Mouse (Mus musculus) cerebellum, adult (tissue): ENCODE measurements at regions not wholly inside any gene's neighbourhood (a gene's known extent, or its start where the extent isn't known, plus 50 kb on each side); places are given as distances from the start of the nearest gene placed in this dataset.

Source experiments
- ATAC-seq: cut with Nextera tagmentation; 2 replicates; pipeline ENCODE4 v1.9.2; 2017; ENCODE audit warnings: mild to moderate bottlenecking, moderate library complexity, mixed read lengths; ENCODE audit not compliant: insufficient number of reproducible peaks, low FRiP score, low TSS enrichment

DNA sequence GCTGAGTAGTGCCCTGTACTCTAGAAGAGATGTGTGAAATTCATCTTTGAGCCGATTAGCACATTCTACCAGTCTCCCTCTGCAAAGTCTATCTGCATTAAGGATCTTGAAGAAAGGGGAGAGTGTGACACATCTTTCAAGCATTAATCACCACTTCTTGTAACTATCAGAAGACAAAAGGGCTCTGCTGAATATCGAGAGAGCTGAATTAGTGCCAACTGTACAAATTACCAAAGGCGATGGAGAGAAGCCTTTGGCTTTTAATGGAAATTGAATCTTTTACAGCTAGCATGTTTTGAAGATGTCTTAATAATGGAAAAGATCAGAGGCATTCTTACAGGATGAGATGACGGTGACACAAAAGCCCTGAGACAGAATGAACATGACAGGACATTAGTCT is 97.2 kb upstream of the Pam start:
- no peak for ATAC-seq

GRCm38 (mm10) chr1:98192044-98192484 is 96.6 kb upstream of the Pam start:
- no peak for ATAC-seq

GRCm38 (mm10) chr1:98191331-98191730 is 95.9 kb upstream of the Pam start:
- no peak for ATAC-seq

- no peak for ATAC-seq
Observed at GRCm38 (mm10) chr1:98190741-98191140, 95.3 kb upstream of the Pam start.

GRCm38 (mm10) chr1:98189991-98190471 is 94.6 kb upstream of the Pam start:
- peak; percentile 89 for ATAC-seq

DNA sequence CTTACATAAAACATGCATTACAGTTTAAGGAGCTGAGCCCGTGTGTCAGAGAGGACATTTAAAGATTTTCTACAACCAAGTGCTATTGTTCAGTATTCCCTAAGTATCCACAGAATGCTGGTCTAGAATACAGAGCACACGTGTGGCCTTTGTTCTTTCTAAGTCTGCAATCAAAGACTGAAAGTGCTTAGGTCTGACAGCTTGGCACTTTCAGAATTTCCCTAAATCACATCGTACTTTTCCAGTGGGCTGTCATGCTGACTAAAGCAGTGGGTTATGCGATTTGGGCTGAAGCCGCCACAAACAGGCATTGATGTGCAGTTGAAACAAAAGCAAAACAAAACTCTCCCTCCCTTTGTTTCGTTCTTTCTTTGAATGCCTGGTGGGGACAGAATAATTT is 84.9 kb upstream of the Pam start:
- ATAC-seq, result no peak

GRCm38 (mm10) chr1:98179030-98179429 is 83.6 kb upstream of the Pam start:
- no peak for ATAC-seq

DNA sequence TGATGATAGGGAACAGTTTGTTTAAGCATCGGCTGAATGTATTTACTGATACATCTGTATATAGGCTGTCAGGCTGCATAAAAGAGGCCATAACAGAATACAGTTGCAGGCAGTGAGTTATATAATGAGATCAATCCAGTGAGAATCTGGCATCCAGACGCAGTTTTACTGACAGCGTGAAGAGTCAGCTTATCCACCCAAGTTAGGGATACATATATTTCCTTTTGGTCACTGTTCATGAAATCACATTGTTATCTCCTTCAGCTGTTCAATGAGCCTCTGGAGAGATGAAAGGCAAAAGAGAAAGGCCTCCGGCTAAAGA is 79.3 kb upstream of the Pam start:
- no peak for ATAC-seq

GRCm38 (mm10) chr1:98173907-98174810 is 78.7 kb upstream of the Pam start:
- no peak for ATAC-seq

DNA sequence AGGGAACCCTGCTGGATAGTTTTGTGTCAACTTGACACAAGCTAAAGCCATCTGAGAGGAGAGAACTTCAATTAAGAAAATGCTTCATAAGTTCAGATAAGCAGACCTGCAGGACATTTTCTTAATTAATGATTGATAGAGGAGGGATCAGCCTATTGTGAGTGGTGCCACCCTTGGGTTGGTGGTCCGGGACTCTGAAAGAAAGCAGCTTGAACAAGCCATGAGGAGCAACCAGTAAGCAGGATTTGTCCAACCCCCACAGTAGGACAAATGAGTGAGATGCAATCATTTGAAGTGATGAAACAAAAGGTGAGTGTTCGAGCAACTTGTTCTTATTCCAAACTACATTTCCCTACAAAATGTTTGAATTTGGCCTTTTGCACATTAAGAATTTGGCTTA is 78.0 kb upstream of the Pam start:
- no peak for ATAC-seq

DNA sequence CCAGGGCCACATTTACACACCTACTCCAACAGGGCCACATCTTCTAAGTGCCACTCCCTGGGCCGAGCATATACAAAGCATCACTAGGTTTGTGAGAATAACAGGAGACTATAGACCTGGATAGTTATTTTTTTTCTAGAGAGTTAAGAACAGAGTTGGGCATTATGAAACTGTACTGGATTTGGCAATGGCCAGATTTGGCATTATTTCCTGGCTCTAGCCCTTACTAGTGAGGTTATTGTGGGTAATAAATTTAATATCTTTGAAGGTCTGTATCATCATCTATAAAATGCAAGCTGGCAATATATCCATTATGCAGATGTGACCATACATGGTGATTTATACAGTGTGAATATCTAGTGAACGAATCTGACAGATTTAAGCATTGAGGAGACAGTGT is 75.8 kb upstream of the Pam start:
- ATAC-seq, result no peak

DNA sequence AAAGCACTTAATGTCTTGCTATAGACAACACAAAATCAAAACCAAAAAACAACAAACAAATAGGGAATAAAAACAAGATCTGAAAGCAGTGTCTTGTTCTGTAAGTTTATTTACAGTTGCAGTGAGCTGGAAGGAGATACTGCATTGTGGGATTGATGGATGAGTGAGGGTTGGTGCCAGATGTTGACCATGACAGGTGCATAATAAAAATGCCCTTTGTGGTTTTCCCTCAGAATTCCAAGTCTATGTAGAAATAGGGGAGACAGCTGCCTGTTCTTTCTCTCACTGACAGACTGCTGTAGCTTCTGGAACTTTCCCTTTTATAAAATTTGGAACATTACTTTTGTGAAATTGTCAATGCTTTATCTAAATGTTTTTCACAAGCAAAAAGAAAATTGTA is 73.9 kb upstream of the Pam start:
- ATAC-seq, result no peak

DNA sequence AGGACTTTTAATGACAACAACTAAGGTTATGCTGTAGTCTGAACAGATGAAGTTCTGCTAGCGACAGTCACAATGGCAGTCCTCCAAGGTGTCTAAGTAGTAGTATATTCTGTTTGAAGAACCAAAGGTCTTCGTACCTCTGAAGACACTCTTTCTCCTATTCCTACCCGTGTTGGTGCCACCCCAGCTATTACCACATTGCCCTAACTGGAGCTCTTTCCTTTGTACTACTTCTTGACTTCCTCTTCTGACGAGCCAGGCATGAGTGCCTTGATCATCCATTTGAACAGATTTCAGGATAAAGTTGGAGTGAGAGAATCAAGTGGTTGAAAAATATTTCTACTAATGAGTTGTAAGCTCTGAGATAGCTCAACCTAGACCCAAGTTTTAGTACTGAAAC is 72.4 kb upstream of the Pam start:
- ATAC-seq, result no peak

DNA sequence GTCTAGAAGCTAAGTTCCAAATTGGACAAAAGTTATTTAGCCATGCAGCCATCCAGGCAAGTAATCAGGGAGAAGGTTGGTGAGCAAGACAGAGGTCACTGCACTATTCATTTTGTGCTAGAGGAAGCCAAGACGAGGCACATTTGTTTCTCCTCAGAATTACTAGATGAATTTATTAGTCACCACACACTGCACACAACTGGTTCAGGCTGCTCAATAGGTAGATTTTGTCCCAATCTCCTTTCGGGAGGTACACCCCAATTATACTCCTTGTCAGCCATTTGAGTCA is 67.1 kb upstream of the Pam start:
- no peak for ATAC-seq

DNA sequence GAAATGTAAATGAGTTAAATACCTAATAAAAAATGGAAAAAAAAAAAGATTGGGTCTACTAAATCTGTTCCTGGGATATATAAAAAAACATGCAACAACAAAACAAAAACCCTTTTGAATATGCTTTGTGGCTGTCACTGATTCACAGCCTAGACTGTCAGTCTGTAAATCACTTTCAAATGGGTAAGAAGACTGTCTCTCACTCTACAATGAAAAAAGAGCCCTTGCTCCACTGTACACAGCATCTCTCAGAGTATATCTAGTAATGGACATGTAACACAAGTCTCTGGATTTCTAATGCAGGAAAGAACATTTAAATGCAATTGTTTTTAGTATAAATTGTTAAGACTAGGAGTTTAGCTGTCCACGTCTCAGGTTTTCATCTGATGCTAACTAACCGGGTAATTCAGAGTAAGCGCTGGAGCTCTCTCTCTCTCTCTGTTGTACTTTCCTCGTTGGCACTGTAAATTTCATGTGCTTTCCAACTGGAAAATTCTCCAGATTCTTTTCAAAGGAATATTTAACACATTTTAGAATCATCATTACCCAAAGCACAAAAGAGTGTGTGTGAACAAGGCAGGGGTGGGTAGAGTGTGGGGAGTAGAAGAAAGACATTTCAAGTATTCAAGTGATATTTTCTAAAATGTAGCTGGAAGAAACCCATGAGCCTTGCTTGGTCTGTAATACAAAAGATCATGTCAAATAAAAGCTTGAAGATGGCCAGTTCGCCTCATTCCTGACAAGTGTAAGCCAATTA is 66.6 kb upstream of the Pam start:
- ATAC-seq, result no peak

GRCm38 (mm10) chr1:98158969-98159368 is 63.5 kb upstream of the Pam start:
- no peak for ATAC-seq

DNA sequence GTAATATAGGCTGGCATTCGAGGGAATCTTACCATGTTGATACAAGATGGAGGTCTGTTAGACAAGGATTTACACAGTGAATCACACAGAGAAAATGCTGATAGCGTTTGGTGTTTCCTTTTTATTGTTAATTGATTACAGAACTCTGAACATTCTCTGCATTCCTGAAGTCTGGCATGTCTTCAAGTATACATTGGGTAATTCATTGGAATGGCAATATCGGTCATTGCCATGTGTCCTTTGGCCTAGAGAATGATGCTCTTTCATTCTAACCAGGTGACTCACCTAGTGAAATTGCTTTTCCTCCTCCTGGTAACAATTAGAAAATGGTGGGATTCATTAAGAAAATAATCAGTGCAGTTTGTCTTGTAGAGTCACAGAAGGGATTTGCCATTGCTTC is 51.9 kb upstream of the Pam start:
- no peak for ATAC-seq
